Mouse (Mus musculus): Measurements from ENCODE around the gene Eif4g2. TPM values are rescaled to one million over a fixed set of nuclear protein-coding genes. Genes with fewer than 3 reads are reported as not detected.

Eif4g2 gene
- 1,094 and 1,163 TPM in 2 replicates for polyA plus RNA-seq (2012; ENCODE audit: low replicate concordance)

DNA sequence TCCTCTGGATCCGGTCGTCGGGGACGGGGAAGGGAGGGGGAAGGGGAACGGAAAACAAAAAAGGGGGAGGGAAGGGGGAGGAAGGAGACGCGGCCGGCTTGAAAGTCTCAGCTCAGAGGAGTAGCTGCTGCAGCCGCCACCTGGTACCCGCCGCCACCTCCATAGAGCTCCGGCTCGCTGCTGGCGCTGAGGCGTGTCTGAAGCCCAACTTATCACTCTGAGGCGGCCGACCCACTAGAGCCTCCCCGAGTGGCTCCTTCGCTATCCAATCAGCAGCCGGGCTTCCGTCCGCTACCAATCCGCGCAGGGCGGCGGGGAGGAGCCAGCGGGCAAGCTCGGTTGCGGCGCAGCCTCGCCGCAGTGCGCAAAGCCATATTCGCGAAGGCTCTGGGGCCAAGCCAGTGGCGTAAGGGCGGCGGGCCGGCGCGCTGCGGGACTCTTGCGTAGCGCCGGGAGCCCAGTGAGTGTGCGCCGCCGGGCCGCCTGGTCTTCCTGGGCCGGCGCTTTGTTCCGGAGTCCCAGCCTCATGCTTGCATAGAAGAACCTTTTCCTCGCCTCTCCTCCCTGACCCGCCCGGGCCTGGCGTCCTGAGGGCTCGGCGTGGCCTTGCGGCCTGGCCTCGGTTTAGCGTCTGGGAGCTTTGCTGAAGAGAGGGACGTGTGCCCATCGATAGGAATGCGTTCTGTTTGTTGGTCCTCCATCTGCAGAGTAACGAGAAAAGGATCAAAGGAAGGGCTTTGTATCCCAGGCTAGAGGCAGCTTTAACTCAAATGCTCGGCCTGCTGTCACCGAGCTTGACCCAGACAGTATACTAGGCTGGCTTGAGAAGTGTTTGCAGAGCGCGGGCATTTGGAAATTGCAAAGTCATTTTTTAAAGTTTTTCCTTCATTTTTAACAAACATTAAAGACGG is at the start of gene Eif4g2:
TSS of gene Eif4g2 (minus strand) at position 209 of the 911 bp plus-strand sequence.

DNA sequence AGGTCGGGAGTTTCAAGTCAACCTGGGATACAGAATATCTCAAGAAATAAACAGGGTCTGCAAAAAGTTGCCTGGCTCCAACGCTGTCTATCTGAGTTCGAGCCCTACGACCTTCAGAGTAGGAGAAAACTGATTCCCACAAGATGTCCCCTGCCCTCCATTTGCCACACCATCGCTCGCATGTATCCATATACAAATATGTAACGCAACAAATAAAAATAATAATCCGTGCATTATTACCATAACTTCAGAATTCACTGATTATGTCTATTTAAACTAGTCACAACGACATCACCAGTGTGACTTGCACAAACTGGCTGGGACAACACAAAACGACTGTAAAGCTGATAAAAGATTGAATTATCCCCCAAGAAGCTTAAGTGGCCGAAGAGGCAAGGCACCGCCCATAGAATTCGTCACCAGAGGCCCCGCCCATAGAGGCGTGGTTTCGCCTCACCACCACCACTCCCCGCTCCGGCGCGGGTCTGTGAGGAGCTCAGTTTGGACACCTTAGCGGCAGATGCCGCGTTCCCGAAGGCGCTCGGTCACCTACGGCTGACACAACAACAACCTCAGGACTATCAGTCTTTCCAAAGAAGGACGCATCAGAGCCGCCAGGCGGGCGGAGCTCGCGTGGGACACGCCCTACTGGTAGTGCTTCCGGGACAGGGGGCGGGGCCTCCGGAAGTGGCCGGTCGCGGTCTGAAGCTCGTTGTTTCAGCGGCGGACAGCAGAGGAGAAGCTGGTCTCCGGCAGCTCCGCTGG is 54.4 kb downstream of the Eif4g2 start, which contains the start of gene Ctr9:
TSS of gene Ctr9 (plus strand) at position 671 of the 765 bp plus-strand sequence.

Other genes starting within 250 kb of the Eif4g2 start
- gene Rnf141, start 238.6 kb downstream of the Eif4g2 start, polyA plus RNA-seq (2012; ENCODE audit: low replicate concordance) = 2.3 and 2.9 TPM in 2 replicates
- 0.05 TPM in 1 of 2 replicates, not detected in the other for gene Lyve1, start 219.8 kb downstream of the Eif4g2 start, polyA plus RNA-seq (2012; ENCODE audit: low replicate concordance)
- gene Mrvi1, start 100.6 kb downstream of the Eif4g2 start, polyA plus RNA-seq (2012; ENCODE audit: low replicate concordance) = 0.82 and 5.8 TPM in 2 replicates
- 5.6 and 9.5 TPM in 2 replicates for gene Ctr9, start 54.1 kb downstream of the Eif4g2 start, polyA plus RNA-seq (2012; ENCODE audit: low replicate concordance)